Mouse (Mus musculus): ENCODE measurements around the gene Cog4. TPM values are rescaled to one million over a fixed set of nuclear protein-coding genes. Genes with fewer than 3 reads are reported as not detected.

Cog4 gene
- polyA plus RNA-seq, 1 experiment = 56.5 TPM

DNA sequence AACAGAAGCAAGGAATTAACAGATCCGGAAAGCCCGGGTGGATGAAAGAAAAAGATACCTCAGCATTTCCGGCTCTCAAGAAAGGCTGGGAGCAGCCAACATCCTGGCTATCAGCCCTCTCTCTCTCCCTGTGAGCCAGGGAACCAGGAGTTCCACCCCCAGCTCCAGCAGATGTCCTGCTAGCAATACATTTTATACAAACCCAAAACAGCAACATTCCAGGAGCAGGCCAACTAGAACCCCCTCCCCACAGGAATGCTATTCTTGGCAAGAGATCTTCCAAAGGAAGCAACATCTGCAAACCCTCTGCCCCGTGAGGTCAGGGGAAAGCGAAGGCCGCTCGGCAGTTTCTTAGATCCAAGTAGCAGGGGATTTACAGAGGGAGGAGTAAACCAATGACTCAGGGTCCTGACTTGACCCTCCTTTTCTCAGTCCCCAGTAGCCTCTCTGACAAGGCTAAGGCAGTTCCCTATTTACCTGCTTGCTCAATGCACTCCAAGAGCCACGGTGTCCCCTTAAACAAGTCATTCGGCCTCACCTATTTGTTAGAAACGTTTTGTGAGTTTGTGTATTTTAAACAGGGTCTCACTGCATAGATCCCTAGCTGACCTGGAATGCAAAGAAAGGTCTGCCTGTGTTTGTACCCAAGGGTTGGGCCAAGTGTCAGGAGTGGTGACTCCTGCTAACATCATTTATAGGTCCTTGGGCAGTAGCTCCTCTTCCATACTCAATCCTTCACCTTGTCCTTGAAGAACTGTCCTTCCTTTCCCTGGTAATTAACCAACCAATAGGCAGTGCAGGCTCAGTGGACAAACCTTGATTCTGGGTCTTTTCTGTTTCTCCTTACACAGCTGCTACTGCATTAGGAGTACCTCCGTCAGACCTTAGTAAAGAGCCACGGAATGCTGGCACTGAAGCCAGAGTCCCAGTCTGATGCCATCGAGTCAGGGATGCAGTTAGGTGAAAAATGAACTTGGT lies 37.6 kb upstream of the Cog4 start:
- no peaks in the 10 kb centered on the region for H3K4me1 ChIP-seq (ENCODE audit: control insufficient read depth, insufficient read depth, low read length)
- no peak overlapping the region for H3K4me3 ChIP-seq (replicated peaks; ENCODE audit: insufficient read depth, low read depth, low read length)
- no peak overlapping the region for H3K27ac ChIP-seq (ENCODE audit: insufficient read depth, low read length)
- TF ChIP-seq POLR2A (IDR thresholded peaks at IDR 0.05; ENCODE audit: borderline replicate concordance, insufficient read depth, low read length) = no peak
- TF ChIP-seq CTCF (IDR thresholded peaks at IDR 0.05; ENCODE audit: borderline replicate concordance, insufficient read depth, low read depth, low read length) = no peak
- H3K27me3 ChIP-seq (ENCODE audit: control insufficient read depth, insufficient read depth, low read length) = no peaks in the 10 kb centered on the region
- 56% methylated on average over 13 of the region's 13 CpGs for WGBS
- DNase-seq = no peak

DNA sequence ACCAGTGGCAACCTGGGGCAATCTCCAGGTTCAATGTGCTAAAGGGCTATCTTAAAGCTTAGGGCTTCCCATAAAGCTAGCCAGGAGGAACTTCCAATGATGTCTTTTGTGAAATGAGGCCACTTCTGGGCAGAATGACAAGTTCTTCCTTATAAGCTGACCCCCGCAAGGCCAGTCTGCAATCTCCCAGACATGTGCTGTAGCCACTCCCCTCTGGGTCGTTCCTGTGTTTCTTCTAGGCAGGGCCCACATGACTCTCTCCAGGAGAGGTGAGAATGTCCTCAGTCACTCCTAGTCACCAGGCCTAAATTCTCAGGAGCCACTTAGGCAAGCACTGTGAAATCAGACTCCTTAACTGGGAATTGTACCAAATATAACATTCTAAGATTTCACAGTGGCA lies 36.6 kb upstream of the Cog4 start:
- no peak overlapping the region for H3K27ac ChIP-seq (ENCODE audit: insufficient read depth, low read length)
- 29% methylated on average over 2 of the region's 2 CpGs for WGBS
- no peak for DNase-seq
- H3K27me3 ChIP-seq (ENCODE audit: control insufficient read depth, insufficient read depth, low read length) = no peaks in the 10 kb centered on the region
- H3K4me3 ChIP-seq (replicated peaks; ENCODE audit: insufficient read depth, low read depth, low read length) = no peak overlapping the region
- no peak for TF ChIP-seq POLR2A (IDR thresholded peaks at IDR 0.05; ENCODE audit: borderline replicate concordance, insufficient read depth, low read length)
- TF ChIP-seq CTCF (IDR thresholded peaks at IDR 0.05; ENCODE audit: borderline replicate concordance, insufficient read depth, low read depth, low read length) = no peak
- no peaks in the 10 kb centered on the region for H3K4me1 ChIP-seq (ENCODE audit: control insufficient read depth, insufficient read depth, low read length)

DNA sequence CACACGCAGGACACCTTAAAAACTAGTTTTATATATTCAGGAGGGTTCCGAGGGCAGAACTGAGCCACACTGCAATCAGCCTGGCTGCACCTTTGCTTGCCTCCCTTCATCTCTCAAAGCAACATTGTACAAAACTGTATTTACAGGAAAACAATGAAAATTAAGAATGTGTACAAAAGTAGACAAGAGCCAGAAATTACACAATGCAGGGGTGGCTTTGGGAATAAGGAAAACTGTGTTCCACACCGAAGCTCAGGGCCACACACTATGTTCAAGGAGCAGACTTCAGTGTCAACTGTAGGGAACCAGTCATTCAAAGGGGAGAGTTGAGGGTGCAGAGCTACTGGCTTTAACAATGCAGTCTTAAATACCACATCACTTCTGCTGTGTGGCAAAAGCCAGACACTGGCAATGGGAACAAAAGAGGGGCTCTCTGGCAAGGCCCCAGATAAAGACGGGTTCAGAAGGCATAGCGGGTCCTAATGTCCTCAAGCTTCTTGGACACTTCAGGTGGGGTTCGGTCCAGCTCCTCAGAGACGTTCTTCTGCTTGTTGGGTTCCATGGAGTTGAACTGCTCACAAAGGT lies 35.8 kb upstream of the Cog4 start:
- no peak overlapping the region for H3K27ac ChIP-seq (ENCODE audit: insufficient read depth, low read length)
- no peaks in the 10 kb centered on the region for H3K27me3 ChIP-seq (ENCODE audit: control insufficient read depth, insufficient read depth, low read length)
- H3K4me1 ChIP-seq (ENCODE audit: control insufficient read depth, insufficient read depth, low read length) = no peaks in the 10 kb centered on the region
- WGBS = 82% methylated on average over 7 of the region's 7 CpGs
- no peak for DNase-seq
- no peak overlapping the region for H3K4me3 ChIP-seq (replicated peaks; ENCODE audit: insufficient read depth, low read depth, low read length)
- TF ChIP-seq CTCF (IDR thresholded peaks at IDR 0.05; ENCODE audit: borderline replicate concordance, insufficient read depth, low read depth, low read length) (no peak), POLR2A (IDR thresholded peaks at IDR 0.05; ENCODE audit: borderline replicate concordance, insufficient read depth, low read length) (no peak)

DNA sequence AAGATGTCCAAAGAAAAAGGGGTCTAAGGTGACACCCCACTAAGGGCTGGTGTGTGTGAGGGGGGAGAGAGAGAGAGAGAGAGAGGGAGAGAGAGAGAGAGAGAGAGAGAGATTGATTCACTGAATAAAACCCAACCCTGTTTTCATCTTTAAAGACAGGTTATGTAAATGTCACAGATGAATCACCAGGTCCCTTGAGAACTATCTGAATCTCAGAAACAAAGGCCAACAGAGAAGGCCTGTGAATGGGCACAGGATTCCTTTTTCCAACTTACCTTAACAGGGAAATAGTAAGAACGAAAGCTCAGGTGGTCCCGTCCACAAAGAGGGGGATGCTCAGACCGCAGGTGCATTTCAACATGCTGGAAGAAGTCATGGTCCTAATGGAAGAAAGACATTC lies 35.3 kb upstream of the Cog4 start:
- no peak for DNase-seq
- Histone ChIP-seq H3K4me1 (ENCODE audit: control insufficient read depth, insufficient read depth, low read length) (no peaks in the 10 kb centered on the region), H3K4me3 (replicated peaks; ENCODE audit: insufficient read depth, low read depth, low read length) (no peak overlapping the region), H3K27me3 (ENCODE audit: control insufficient read depth, insufficient read depth, low read length) (no peaks in the 10 kb centered on the region), H3K27ac (ENCODE audit: insufficient read depth, low read length) (no peak overlapping the region)
- WGBS = 96% methylated on average over 3 of the region's 3 CpGs
- no peak for TF ChIP-seq POLR2A (IDR thresholded peaks at IDR 0.05; ENCODE audit: borderline replicate concordance, insufficient read depth, low read length)
- TF ChIP-seq CTCF (IDR thresholded peaks at IDR 0.05; ENCODE audit: borderline replicate concordance, insufficient read depth, low read depth, low read length) = no peak

DNA sequence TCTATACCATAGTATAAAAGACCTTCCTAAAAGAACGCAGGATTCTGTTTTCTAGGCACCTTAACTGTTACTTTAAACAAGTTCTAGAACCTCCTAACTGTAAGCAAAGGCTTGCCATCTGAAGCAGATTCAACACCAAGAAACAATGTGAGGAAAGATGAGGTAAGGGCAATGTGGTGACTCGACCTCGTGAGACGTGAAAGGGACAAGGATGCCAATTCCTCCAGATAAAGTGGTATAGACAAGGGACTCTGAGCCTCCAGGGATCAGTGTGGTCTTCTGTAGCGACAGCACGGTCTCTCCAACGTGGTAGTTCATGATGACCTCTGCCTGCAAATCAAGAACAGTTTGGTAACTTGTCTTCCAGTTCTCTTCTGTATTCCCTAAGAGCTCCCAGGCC lies 34.6 kb upstream of the Cog4 start:
- no peak overlapping the region for H3K4me3 ChIP-seq (replicated peaks; ENCODE audit: insufficient read depth, low read depth, low read length)
- no peak for TF ChIP-seq POLR2A (IDR thresholded peaks at IDR 0.05; ENCODE audit: borderline replicate concordance, insufficient read depth, low read length)
- no peak for TF ChIP-seq CTCF (IDR thresholded peaks at IDR 0.05; ENCODE audit: borderline replicate concordance, insufficient read depth, low read depth, low read length)
- no peak for DNase-seq
- no peaks in the 10 kb centered on the region for H3K4me1 ChIP-seq (ENCODE audit: control insufficient read depth, insufficient read depth, low read length)
- H3K27ac ChIP-seq (ENCODE audit: insufficient read depth, low read length) = no peak overlapping the region
- 92% methylated on average over 7 of the region's 7 CpGs for WGBS
- no peaks in the 10 kb centered on the region for H3K27me3 ChIP-seq (ENCODE audit: control insufficient read depth, insufficient read depth, low read length)

DNA sequence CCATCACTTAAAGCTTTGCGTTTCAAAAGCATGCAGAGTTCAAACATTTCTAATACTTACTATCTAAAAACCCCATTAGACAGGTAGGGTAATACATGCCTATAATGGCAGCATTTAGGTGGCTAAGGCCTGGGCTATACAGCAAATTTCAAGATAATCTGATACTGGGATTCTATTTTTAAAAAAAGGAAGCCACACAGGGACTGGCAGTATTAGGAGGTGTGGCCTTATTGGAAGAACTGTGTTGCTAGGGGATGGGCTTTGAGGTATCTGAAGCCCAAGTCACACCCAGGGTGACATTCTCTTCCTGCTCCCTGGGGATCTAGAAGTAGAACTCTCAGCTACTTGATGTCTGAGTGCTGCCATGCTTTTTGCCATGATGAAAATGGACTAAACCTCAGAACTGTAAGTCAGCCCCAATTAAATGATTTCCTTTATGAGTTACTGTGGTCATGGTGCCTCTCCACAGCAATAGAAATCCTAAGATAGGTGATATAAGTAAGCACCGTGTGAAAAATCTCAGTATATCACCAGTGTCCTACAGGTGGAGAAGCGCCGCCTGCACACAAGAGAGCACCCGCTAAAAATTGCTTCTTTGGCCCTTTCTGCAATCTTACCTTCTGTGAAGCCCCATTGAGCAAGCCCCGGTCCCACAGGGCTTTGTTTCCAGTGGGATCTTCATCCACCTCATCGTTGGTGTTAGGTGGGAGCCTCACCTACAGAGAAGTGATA lies 33.9 kb upstream of the Cog4 start:
- DNase-seq = no peak
- TF ChIP-seq POLR2A (IDR thresholded peaks at IDR 0.05; ENCODE audit: borderline replicate concordance, insufficient read depth, low read length) (no peak), CTCF (IDR thresholded peaks at IDR 0.05; ENCODE audit: borderline replicate concordance, insufficient read depth, low read depth, low read length) (no peak)
- Histone ChIP-seq H3K27me3 (ENCODE audit: control insufficient read depth, insufficient read depth, low read length) (no peaks in the 10 kb centered on the region), H3K4me3 (replicated peaks; ENCODE audit: insufficient read depth, low read depth, low read length) (no peak overlapping the region), H3K4me1 (ENCODE audit: control insufficient read depth, insufficient read depth, low read length) (no peaks in the 10 kb centered on the region), H3K27ac (ENCODE audit: insufficient read depth, low read length) (no peak overlapping the region)
- 95% methylated on average over 7 of the region's 7 CpGs for WGBS

DNA sequence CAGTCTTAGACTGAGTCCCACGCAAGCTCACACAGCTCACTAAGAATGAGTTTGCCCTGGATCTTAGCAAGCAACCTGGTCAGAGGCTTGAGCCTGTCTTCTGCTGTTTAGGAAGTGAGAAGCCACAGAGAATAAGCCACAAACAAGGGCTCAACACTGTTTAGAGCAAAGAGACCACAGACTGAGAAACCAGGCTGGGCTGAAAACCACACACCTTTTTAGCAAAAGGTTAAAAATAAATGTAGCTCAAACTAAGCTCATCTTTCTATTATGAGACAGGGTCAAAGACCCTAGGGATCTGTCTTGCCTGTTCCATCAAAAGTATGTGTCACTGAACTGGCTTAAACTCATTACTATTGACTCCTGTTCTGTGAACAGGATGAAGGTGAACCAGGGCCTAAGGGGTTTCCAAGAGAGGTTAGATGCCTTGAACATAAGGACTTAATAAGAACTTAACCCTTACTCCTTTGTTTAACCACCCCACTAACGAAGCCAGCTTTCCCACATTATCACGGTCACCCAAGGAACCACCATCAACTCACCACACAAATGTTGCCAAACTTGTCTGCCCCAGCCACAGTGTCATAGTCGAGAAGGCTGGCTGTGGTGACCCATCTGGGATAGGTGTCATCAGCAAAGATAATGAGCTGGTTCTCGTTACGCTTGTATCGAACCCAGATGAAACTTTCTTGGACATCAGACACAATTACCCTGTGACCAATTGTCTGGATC lies 33.2 kb upstream of the Cog4 start:
- 90% methylated on average over 7 of the region's 7 CpGs for WGBS
- Histone ChIP-seq H3K4me1 (ENCODE audit: control insufficient read depth, insufficient read depth, low read length) (no peaks in the 10 kb centered on the region), H3K27ac (ENCODE audit: insufficient read depth, low read length) (no peak overlapping the region), H3K27me3 (ENCODE audit: control insufficient read depth, insufficient read depth, low read length) (no peaks in the 10 kb centered on the region), H3K4me3 (replicated peaks; ENCODE audit: insufficient read depth, low read depth, low read length) (no peak overlapping the region)
- TF ChIP-seq CTCF (IDR thresholded peaks at IDR 0.05; ENCODE audit: borderline replicate concordance, insufficient read depth, low read depth, low read length) (no peak), POLR2A (IDR thresholded peaks at IDR 0.05; ENCODE audit: borderline replicate concordance, insufficient read depth, low read length) (no peak)
- DNase-seq = no peak
